Mouse (Mus musculus): ENCODE results near the gene Btbd35f9.
"Not testable (repeated sequence)": the region's sequence is repeated elsewhere in the genome, so short reads cannot be mapped to it uniquely, and the experiment has no call there.

Btbd35f9 gene

GRCm38 (mm10) chrX:34161399-34161798 is at the start of gene Btbd35f9:
Gene Btbd35f9 (minus strand): TSS chrX:34161499.
- DNase-seq (ENCODE audit: low spot score) = not testable (repeated sequence)
